Mouse (Mus musculus): ENCODE results near the gene 5730596B20Rik. TPM values are rescaled to one million over a fixed set of nuclear protein-coding genes. Genes with fewer than 3 reads are reported as not detected.

Gene 5730596B20Rik
- polyA plus RNA-seq, 1 experiment, result 0.07 TPM

GRCm38 (mm10) chr6:52179690-52180089, 2.4 kb downstream of the 5730596B20Rik start:
- H3K27me3 ChIP-seq (ENCODE audit: control insufficient read depth, insufficient read depth, insufficient read length), result no peaks in the 10 kb centered on the region
- no peak overlapping the region for H3K4me3 ChIP-seq (ENCODE audit: insufficient read depth, poor library complexity, severe bottlenecking)
- TF ChIP-seq FOSL1 (IDR thresholded peaks at IDR 0.05; ENCODE audit: insufficient read depth, low read length, poor library complexity, severe bottlenecking) (no peak), USF1 (IDR thresholded peaks at IDR 0.05; ENCODE audit: low read depth) (no peak), MYOD1 (IDR thresholded peaks at IDR 0.05; ENCODE audit: control insufficient read depth, insufficient read length, low read depth) (no peak), MAX (IDR thresholded peaks at IDR 0.05) (no peak), MYOG (IDR thresholded peaks at IDR 0.05; ENCODE audit: control insufficient read depth, extremely low read depth, insufficient read length) (no peak), CEBPB (IDR thresholded peaks at IDR 0.05; ENCODE audit: low read depth) (no peak), CTCF (IDR thresholded peaks at IDR 0.05; ENCODE audit: control insufficient read depth, insufficient read depth, insufficient read length) (no peak)
- no peaks in the 10 kb centered on the region for H3K79me3 ChIP-seq (ENCODE audit: low read depth)
- H3K79me2 ChIP-seq (ENCODE audit: control insufficient read depth, insufficient read depth), result no peaks in the 10 kb centered on the region
- no peak overlapping the region for H3ac ChIP-seq (ENCODE audit: control insufficient read depth, insufficient read length, low read depth)
- no peaks in the 10 kb centered on the region for H3K36me3 ChIP-seq (ENCODE audit: control insufficient read depth, insufficient read depth)

- TF ChIP-seq MYOG (IDR thresholded peaks at IDR 0.05; ENCODE audit: control insufficient read depth, extremely low read depth, insufficient read length) (no peak), MAX (IDR thresholded peaks at IDR 0.05) (no peak), USF1 (IDR thresholded peaks at IDR 0.05; ENCODE audit: low read depth) (no peak), MYOD1 (IDR thresholded peaks at IDR 0.05; ENCODE audit: control insufficient read depth, insufficient read length, low read depth) (no peak), CTCF (IDR thresholded peaks at IDR 0.05; ENCODE audit: control insufficient read depth, insufficient read depth, insufficient read length) (no peak), FOSL1 (IDR thresholded peaks at IDR 0.05; ENCODE audit: insufficient read depth, low read length, poor library complexity, severe bottlenecking) (no peak), CEBPB (IDR thresholded peaks at IDR 0.05; ENCODE audit: low read depth) (no peak)
- Histone ChIP-seq H3K79me3 (ENCODE audit: low read depth) (no peaks in the 10 kb centered on the region), H3ac (ENCODE audit: control insufficient read depth, insufficient read length, low read depth) (no peak overlapping the region), H3K4me3 (ENCODE audit: insufficient read depth, poor library complexity, severe bottlenecking) (no peak overlapping the region), H3K79me2 (ENCODE audit: control insufficient read depth, insufficient read depth) (no peaks in the 10 kb centered on the region), H3K27me3 (ENCODE audit: control insufficient read depth, insufficient read depth, insufficient read length) (no peaks in the 10 kb centered on the region), H3K36me3 (ENCODE audit: control insufficient read depth, insufficient read depth) (no peaks in the 10 kb centered on the region)
Measured at GRCm38 (mm10) chr6:52180213-52180710, 3.0 kb downstream of the 5730596B20Rik start.

GRCm38 (mm10) chr6:52180726-52181125, 3.4 kb downstream of the 5730596B20Rik start:
- H3K4me3 ChIP-seq (ENCODE audit: insufficient read depth, poor library complexity, severe bottlenecking), result no peak overlapping the region
- no peaks in the 10 kb centered on the region for H3K27me3 ChIP-seq (ENCODE audit: control insufficient read depth, insufficient read depth, insufficient read length)
- no peaks in the 10 kb centered on the region for H3K36me3 ChIP-seq (ENCODE audit: control insufficient read depth, insufficient read depth)
- H3ac ChIP-seq (ENCODE audit: control insufficient read depth, insufficient read length, low read depth), result no peak overlapping the region
- TF ChIP-seq MAX (IDR thresholded peaks at IDR 0.05) (no peak), CEBPB (IDR thresholded peaks at IDR 0.05; ENCODE audit: low read depth) (no peak), CTCF (IDR thresholded peaks at IDR 0.05; ENCODE audit: control insufficient read depth, insufficient read depth, insufficient read length) (no peak), MYOD1 (IDR thresholded peaks at IDR 0.05; ENCODE audit: control insufficient read depth, insufficient read length, low read depth) (no peak), MYOG (IDR thresholded peaks at IDR 0.05; ENCODE audit: control insufficient read depth, extremely low read depth, insufficient read length) (no peak), USF1 (IDR thresholded peaks at IDR 0.05; ENCODE audit: low read depth) (no peak), FOSL1 (IDR thresholded peaks at IDR 0.05; ENCODE audit: insufficient read depth, low read length, poor library complexity, severe bottlenecking) (no peak)
- H3K79me2 ChIP-seq (ENCODE audit: control insufficient read depth, insufficient read depth), result no peaks in the 10 kb centered on the region
- no peaks in the 10 kb centered on the region for H3K79me3 ChIP-seq (ENCODE audit: low read depth)

- no peaks in the 10 kb centered on the region for H3K79me3 ChIP-seq (ENCODE audit: low read depth)
- no peak overlapping the region for H3ac ChIP-seq (ENCODE audit: control insufficient read depth, insufficient read length, low read depth)
- no peaks in the 10 kb centered on the region for H3K27me3 ChIP-seq (ENCODE audit: control insufficient read depth, insufficient read depth, insufficient read length)
- H3K4me3 ChIP-seq (ENCODE audit: insufficient read depth, poor library complexity, severe bottlenecking), result no peak overlapping the region
- no peaks in the 10 kb centered on the region for H3K79me2 ChIP-seq (ENCODE audit: control insufficient read depth, insufficient read depth)
- no peaks in the 10 kb centered on the region for H3K36me3 ChIP-seq (ENCODE audit: control insufficient read depth, insufficient read depth)
- no peak for TF ChIP-seq USF1 (IDR thresholded peaks at IDR 0.05; ENCODE audit: low read depth)
- TF ChIP-seq MAX (IDR thresholded peaks at IDR 0.05), result no peak
- no peak for TF ChIP-seq CEBPB (IDR thresholded peaks at IDR 0.05; ENCODE audit: low read depth)
- no peak for TF ChIP-seq FOSL1 (IDR thresholded peaks at IDR 0.05; ENCODE audit: insufficient read depth, low read length, poor library complexity, severe bottlenecking)
- TF ChIP-seq CTCF (IDR thresholded peaks at IDR 0.05; ENCODE audit: control insufficient read depth, insufficient read depth, insufficient read length), result no peak
- no peak for TF ChIP-seq MYOD1 (IDR thresholded peaks at IDR 0.05; ENCODE audit: control insufficient read depth, insufficient read length, low read depth)
- TF ChIP-seq MYOG (IDR thresholded peaks at IDR 0.05; ENCODE audit: control insufficient read depth, extremely low read depth, insufficient read length), result no peak
Measured at GRCm38 (mm10) chr6:52182030-52182429, 4.7 kb downstream of the 5730596B20Rik start.

GRCm38 (mm10) chr6:52182793-52183192, 5.5 kb downstream of the 5730596B20Rik start:
- no peak for TF ChIP-seq USF1 (IDR thresholded peaks at IDR 0.05; ENCODE audit: low read depth)
- TF ChIP-seq MYOG (IDR thresholded peaks at IDR 0.05; ENCODE audit: control insufficient read depth, extremely low read depth, insufficient read length), result no peak
- TF ChIP-seq MAX (IDR thresholded peaks at IDR 0.05), result no peak
- TF ChIP-seq FOSL1 (IDR thresholded peaks at IDR 0.05; ENCODE audit: insufficient read depth, low read length, poor library complexity, severe bottlenecking), result no peak
- no peak for TF ChIP-seq CTCF (IDR thresholded peaks at IDR 0.05; ENCODE audit: control insufficient read depth, insufficient read depth, insufficient read length)
- no peak for TF ChIP-seq MYOD1 (IDR thresholded peaks at IDR 0.05; ENCODE audit: control insufficient read depth, insufficient read length, low read depth)
- TF ChIP-seq CEBPB (IDR thresholded peaks at IDR 0.05; ENCODE audit: low read depth), result no peak
- Histone ChIP-seq H3K79me2 (ENCODE audit: control insufficient read depth, insufficient read depth) (no peaks in the 10 kb centered on the region), H3K4me3 (ENCODE audit: insufficient read depth, poor library complexity, severe bottlenecking) (no peak overlapping the region), H3ac (ENCODE audit: control insufficient read depth, insufficient read length, low read depth) (no peak overlapping the region), H3K27me3 (ENCODE audit: control insufficient read depth, insufficient read depth, insufficient read length) (no peaks in the 10 kb centered on the region), H3K36me3 (ENCODE audit: control insufficient read depth, insufficient read depth) (no peaks in the 10 kb centered on the region), H3K79me3 (ENCODE audit: low read depth) (no peaks in the 10 kb centered on the region)
